Mouse (Mus musculus) large intestine, adult 2 months (tissue): ENCODE measurements around the gene Hoxb4. TPM values are rescaled to one million over a fixed set of nuclear protein-coding genes. Genes with fewer than 3 reads are reported as not detected.

ENCODE experiments used
- DNase-seq: peaks from one replicate; pipeline ENCODE4 v3.0.0-alpha.2; 2012; ENCODE audit warnings: low read depth, low spot score
- WGBS: fragments of 180-500 bp; shearing (Covaris S2); methylation state at CpG from one replicate; pipeline ENCODE4 v1.1.7; 2018; 5-methylcytosine and 5-hydroxymethylcytosine counted together
- polyA plus RNA-seq: library from polyadenylated mRNA; depleted of rRNA; stranded (reverse); fragments of >200 nt; gene quantifications from 2 replicates; pipeline ENCODE4 v1.2.3, GENCODE M21; 2012

The Hoxb4 gene
- polyA plus RNA-seq, 1 experiment: 3.0 TPM

- WGBS: 64% methylated on average over 5 of the region's 5 CpGs
- DNase-seq: no peak
Observed at GRCm38 (mm10) chr11:96327750-96328149, 9.7 kb downstream of the Hoxb4 start.

- no peak for DNase-seq
- 62% methylated on average over 8 of the region's 8 CpGs for WGBS
Observed at GRCm38 (mm10) chr11:96328605-96329004, 10.5 kb downstream of the Hoxb4 start.

DNA sequence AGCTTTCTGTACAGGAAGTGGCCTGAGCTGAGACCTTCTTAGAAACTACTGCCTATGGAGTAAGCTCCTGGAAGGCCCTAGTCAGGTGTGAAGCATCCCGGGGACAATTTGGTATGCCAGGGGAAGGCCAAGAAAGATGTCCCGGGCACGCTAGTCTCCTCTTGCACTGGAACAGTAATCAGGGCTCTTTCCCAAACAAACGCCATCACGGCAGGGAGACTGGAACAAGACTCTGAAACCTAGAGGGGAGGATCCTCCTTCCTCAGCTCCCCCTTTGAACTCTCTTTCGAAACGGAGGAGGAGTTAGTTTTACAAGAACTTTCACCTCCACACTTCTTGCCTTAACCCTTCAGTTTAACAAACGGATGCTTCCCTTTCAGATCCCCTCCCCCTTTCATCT lies 14.0 kb downstream of the Hoxb4 start:
- WGBS: 11% methylated on average over 8 of the region's 8 CpGs
- DNase-seq: no peak

DNA sequence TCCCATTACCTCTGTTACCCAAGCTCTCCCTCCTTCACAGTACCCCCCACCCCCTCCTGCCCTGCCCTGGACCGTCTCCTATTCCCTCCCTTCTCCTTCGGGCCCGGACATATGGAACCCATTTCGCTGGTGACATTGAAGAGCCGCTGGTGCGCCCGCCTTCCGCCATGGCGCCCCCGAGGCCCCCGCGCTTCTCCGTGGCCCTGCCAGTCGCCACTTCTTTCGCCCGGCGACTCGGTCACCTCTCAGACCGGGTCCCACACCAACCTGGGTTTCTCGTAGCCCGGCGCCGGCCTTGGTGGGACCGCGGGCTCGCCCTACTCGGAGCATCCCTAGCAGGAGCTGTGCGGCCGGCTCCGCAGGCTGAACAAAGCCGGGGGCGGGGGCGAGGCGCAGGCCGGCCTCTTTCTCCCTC lies 14.6 kb downstream of the Hoxb4 start:
- DNase-seq: no peak
- 36% methylated on average over 35 of the region's 35 CpGs for WGBS

DNA sequence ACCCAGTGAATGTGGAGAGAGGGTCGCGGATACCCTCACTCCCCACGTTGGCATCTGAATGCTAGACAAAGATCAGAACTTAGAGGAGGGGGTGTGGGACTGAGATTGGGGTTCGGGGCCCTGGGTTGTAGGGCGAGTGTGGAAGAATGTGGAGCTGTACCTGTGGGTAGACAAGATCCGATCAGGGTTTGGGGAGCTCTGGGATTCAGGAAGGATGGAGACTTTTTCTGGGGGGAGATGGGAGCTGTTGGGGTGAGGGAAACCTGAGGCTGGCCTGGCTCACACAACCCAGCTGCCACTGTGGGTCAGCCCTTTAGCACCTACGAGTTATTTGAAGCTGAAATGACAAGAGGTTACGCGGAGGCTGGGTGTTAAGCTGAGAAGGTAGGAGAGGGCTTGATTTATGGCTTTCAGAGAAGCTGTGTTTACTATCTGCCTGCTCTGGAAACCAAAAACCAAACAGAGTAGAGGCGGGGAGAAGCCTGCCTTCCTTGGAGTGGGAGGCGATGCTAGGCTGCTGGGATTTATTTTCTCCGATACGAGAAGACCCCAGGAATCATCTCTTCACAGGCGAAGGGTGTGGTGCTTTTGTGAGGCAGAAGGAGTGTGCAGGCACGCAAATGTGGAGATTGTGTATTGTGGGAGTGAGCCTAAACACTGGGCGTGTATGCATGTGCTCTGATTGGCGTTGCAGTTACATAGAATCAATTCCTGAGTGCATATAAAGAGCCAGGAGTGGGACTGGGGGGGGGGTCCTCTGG lies 15.4 kb downstream of the Hoxb4 start:
- 24% methylated on average over 17 of the region's 17 CpGs for WGBS
- DNase-seq: no peak

DNA sequence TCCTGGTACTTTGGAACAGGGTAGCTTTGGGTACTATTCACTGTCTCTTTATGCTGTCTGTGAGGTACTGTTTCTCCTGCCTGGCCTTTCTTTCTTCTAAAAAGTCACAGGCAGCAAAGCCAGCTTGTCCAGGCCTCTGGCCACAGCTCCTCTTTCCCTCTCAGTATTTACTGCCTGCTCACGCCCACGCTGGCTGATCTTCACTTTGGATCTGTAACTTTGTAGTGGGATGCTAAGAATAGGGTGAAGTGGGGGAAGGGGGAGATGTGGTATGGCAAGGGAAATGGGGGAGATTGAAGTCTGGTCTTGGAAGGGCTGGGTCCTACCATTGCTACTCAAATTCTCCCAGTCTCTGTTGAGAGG lies 15.9 kb downstream of the Hoxb4 start:
- 20% methylated on average over 2 of the region's 2 CpGs for WGBS
- DNase-seq: no peak

DNA sequence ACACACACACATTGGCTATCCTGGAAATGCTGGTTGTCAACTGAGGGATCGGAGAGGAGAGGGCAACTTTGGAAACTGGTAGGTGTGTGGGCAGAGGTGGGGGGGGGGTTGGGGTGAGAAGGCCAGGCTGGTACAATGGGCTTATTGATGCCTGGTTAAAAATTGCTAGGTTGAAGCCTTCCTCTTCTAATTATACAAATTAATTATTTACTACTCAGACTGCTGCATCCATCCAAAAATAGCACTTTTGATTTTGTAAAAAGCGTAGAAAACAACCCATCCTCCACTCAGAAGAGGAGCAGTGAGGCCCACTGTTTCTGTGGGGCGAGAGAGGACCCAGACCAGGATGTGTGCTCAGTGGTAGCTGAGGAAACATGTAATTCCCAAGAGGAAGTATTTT lies 16.9 kb downstream of the Hoxb4 start:
- no peak for DNase-seq
- 37% methylated on average over 3 of the region's 3 CpGs for WGBS

- no peak for DNase-seq
- WGBS: 40% methylated on average over 2 of the region's 2 CpGs
Observed at GRCm38 (mm10) chr11:96336597-96336996, 18.5 kb downstream of the Hoxb4 start.

GRCm38 (mm10) chr11:96337026-96337425 lies 19.0 kb downstream of the Hoxb4 start:
- 71% methylated on average over 6 of the region's 6 CpGs for WGBS
- no peak for DNase-seq

DNA sequence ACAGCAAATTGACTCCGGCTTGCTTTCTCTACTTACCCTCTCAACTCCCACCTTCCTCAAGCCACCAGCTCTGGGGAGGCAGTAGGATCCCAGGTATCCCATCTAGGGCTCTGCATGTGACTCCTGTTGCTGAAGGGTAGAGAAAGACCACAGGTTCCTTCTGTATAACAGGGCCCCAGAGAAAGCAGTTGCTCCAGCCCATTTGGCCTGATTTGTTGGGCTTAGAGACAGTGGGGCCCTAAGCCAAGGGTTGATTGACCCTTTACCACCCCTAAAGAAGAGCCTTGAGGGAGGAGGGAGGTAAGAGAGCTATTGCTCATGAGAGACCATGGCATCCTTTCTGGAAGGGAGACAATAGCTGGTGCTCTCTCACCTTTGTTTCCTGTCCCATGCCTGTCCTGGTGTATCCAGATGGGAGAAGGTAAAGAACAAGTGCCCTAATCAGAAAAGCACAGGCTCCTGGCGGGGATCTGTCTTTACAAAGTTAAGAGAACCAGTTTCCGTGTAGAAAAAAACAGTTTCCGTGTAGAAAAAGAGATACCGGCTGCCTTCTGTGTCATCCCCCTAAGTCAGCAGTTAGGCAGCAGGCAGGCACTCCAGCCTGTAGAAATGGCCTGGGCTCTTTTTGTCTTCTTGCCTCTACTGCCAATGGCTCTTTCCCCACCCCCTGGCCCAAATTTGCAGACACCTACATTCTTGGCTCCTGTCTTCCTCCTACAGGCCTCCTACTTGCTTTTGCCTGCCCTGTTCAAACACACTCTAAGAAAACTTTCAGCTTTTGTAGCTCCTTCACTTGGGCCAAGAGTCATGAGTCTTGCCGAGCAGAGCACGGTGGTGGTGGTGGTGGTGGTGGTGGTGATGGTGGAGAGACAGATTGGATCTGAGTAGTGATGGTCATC lies 21.1 kb downstream of the Hoxb4 start:
- 71% methylated on average over 7 of the region's 7 CpGs for WGBS
- DNase-seq: no peak

GRCm38 (mm10) chr11:96340698-96341365 lies 22.8 kb downstream of the Hoxb4 start:
- WGBS: 19% methylated on average over 32 of the region's 36 CpGs
- no peak for DNase-seq

DNA sequence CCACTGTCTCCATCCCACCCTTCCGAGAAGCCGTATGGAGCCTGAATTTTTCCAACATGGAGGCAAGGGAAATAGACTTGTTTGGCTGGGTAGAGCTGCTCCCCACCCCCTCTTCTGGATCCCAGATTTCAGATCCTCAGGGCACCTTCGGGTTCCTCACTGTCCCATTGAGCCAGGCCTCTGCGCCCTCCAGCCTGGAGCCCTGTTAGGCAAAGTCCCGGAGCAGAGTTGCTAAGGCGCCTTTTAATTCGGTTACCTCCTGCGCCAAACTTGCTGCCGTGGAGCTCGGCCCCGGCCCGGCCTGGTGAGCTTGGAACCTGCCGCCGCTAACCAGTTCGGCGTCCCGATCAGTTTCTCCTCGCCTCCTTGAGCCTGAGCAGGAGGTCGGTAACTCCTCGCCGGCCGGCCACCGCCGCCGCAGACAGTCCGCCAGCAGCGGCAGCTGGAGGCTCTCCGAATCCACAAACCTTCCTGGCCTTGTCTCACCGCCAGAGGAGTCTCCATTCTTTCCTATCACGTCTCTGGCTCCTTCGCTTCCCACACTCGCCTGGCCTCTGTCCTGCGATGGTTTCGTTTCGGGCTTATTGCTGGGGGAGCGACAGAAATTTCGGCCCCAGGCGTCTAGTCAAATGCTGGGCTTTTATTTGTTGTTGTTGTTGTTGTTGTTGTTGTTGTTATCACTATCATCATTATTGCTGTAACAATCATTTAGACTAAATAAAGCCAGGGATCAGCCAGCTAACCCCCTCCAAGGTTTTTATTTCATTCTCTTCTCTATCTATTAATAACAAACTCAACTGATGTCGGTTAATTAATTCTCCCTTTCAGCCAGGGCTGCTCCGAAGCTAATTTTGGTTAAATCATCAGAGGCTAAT lies 23.9 kb downstream of the Hoxb4 start:
- 38% methylated on average over 40 of the region's 40 CpGs for WGBS
- DNase-seq: no peak

GRCm38 (mm10) chr11:96342576-96342930 lies 24.5 kb downstream of the Hoxb4 start:
- 42% methylated on average over 4 of the region's 4 CpGs for WGBS
- no peak for DNase-seq

DNA sequence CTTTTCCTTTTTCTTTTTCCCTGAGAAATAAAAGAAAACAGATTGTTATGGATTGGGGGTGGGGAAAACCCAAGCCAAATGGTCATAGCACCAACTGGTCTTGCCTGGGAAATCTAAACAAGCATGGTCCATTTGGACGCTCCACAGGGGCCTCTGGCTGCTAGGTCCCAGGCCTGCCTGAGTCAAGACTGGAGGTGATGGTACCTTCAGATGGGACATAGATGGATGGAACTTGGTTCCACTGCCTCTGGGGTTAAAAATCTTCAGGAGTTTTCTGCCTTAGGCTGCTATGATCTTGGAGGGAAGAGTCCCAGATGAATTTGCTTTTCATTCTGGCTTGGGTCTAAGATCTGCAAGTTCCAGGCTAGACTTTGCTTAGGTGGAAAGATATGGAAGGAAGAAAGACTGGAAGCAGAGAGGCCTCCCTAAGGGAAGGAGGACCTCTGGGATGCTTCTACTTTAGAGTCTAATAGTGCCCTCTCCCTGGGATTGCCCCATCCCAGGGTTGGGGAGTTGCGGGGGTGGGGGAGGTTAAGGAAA lies 25.2 kb downstream of the Hoxb4 start:
- WGBS: 81% methylated on average over 2 of the region's 2 CpGs
- DNase-seq: no peak

GRCm38 (mm10) chr11:96344061-96344877 lies 26.2 kb downstream of the Hoxb4 start:
- DNase-seq: no peak
- 67% methylated on average over 40 of the region's 40 CpGs for WGBS

GRCm38 (mm10) chr11:96344878-96345159 lies 26.8 kb downstream of the Hoxb4 start:
- no peak for DNase-seq
- WGBS: 74% methylated on average over 5 of the region's 6 CpGs

GRCm38 (mm10) chr11:96345220-96345892 lies 27.3 kb downstream of the Hoxb4 start:
- WGBS: 45% methylated on average over 53 of the region's 56 CpGs
- DNase-seq: no peak
